Mouse (Mus musculus): Measurements from ENCODE around the gene Muc2. TPM values are rescaled to one million over a fixed set of nuclear protein-coding genes. Genes with fewer than 3 reads are reported as not detected.
A peak's percentile ranks its signal among the peaks of the same experiment; 100 is the strongest.
"Not testable (repeated sequence)": the region's sequence is repeated elsewhere in the genome, so short reads cannot be mapped to it uniquely, and the experiment has no call there.

Gene Muc2
- total and polyA plus RNA-seq, 3 experiments: not detected

GRCm38 (mm10) chr7:141666190-141666589 is 23.9 kb upstream of the Muc2 start:
- H3K9ac ChIP-seq (ENCODE audit: insufficient read depth, low read depth): no peak overlapping the region
- no peaks in the 10 kb centered on the region for H3K36me3 ChIP-seq (replicated peaks in 1 of 2; ENCODE audit: control insufficient read depth in 1 of 2, insufficient read depth in 1 of 2, low read length in 1 of 2)
- H3K4me3 ChIP-seq (replicated peaks in 1 of 3; ENCODE audit: low read depth in 2 of 3, low read length in 2 of 3, poor library complexity in 1 of 3): no peak overlapping the region
- dilution Hi-C loops (cut with MboI; ENCODE audit: extremely low pct_ligation_motif_present, extremely low pct_unique_long_range_greater_than_20kb, low sequenced_read_pairs): no loop called here
- peaks cover 54% of the 10 kb centered on the region for H3K27me3 ChIP-seq (replicated peaks)
- DNase-seq (ENCODE audit: extremely low read depth): peak; percentile 40
- H3K9me3 ChIP-seq (replicated peaks; ENCODE audit: low read length): no peaks in the 10 kb centered on the region
- in situ Hi-C loops (cut with MboI; ENCODE audit: low pct_ligation_motif_present, low pct_unique_long_range_greater_than_20kb, low sequenced_read_pairs): no loop called here
- H3K79me2 ChIP-seq (replicated peaks; ENCODE audit: control insufficient read depth, extremely low read depth, insufficient read depth, poor library complexity, severe bottlenecking): no peaks in the 10 kb centered on the region
- 0 out of 2 replicates have a peak overlapping the region, but pooled peaks have one; percentile 32 for H3K4me2 ChIP-seq (ENCODE audit: insufficient read depth, low read depth, poor library complexity, severe bottlenecking)
- H3K4me1 ChIP-seq (ENCODE audit: control insufficient read depth in 1 of 2, insufficient read depth in 2 of 2): no peaks in the 10 kb centered on the region
- no peak overlapping the region for H3K27ac ChIP-seq (ENCODE audit: insufficient read depth, low read depth)
- TF ChIP-seq SMC3 (IDR thresholded peaks at IDR 0.05; ENCODE audit: low read depth, low read length) (peak; percentile 70), MAFK (IDR thresholded peaks at IDR 0.05; ENCODE audit: insufficient replicate concordance, low read length) (no peak), MYC (IDR thresholded peaks at IDR 0.05; ENCODE audit: low read depth, low read length) (peak; percentile 79; the same call in 1 of the 2 replicates), NELFE (IDR thresholded peaks at IDR 0.05; ENCODE audit: low read depth, low read length) (no peak), RAD21 (IDR thresholded peaks at IDR 0.05; ENCODE audit: low read depth, low read length) (peak; percentile 74), ZC3H11A (IDR thresholded peaks at IDR 0.05; ENCODE audit: low read depth, low read length) (no peak), CTCF (conservative IDR thresholded peaks at IDR 0.05 in 1 of 2, IDR thresholded peaks at IDR 0.05 in 1 of 2; ENCODE audit: low read depth in 2 of 2, low read length in 2 of 2) (peak; percentile 31 to 74; a peak in 2 of 4 replicates), IRF4 (IDR thresholded peaks at IDR 0.05; ENCODE audit: low read depth, low read length) (no peak)

- H3K27ac ChIP-seq (ENCODE audit: insufficient read depth, low read depth); H3K4me1 ChIP-seq (ENCODE audit: control insufficient read depth in 1 of 2, insufficient read depth in 2 of 2); H3K9me3 ChIP-seq (replicated peaks; ENCODE audit: low read length); H3K4me3 ChIP-seq (replicated peaks in 1 of 3; ENCODE audit: low read depth in 2 of 3, low read length in 2 of 3, poor library complexity in 1 of 3); dilution Hi-C loops (cut with MboI; ENCODE audit: extremely low pct_ligation_motif_present, extremely low pct_unique_long_range_greater_than_20kb, low sequenced_read_pairs); DNase-seq (ENCODE audit: extremely low read depth); in situ Hi-C loops (cut with MboI; ENCODE audit: low pct_ligation_motif_present, low pct_unique_long_range_greater_than_20kb, low sequenced_read_pairs); H3K9ac ChIP-seq (ENCODE audit: insufficient read depth, low read depth); H3K79me2 ChIP-seq (replicated peaks; ENCODE audit: control insufficient read depth, extremely low read depth, insufficient read depth, poor library complexity, severe bottlenecking); H3K4me2 ChIP-seq (ENCODE audit: insufficient read depth, low read depth, poor library complexity, severe bottlenecking); H3K36me3 ChIP-seq (replicated peaks in 1 of 2; ENCODE audit: control insufficient read depth in 1 of 2, insufficient read depth in 1 of 2, low read length in 1 of 2): not testable (repeated sequence)
- H3K27me3 ChIP-seq (replicated peaks): peaks cover 53% of the 10 kb centered on the region
These were observed 21.0 kb upstream of the Muc2 start for GRCm38 (mm10) chr7:141669097-141669496.

- no peak overlapping the region for H3K27ac ChIP-seq (ENCODE audit: insufficient read depth, low read depth)
These were observed 19.1 kb upstream of the Muc2 start for GRCm38 (mm10) chr7:141670999-141671398.

More at GRCm38 (mm10) chr7:141670999-141671398, 19.1 kb upstream of the Muc2 start:
- TF ChIP-seq MYC (IDR thresholded peaks at IDR 0.05; ENCODE audit: low read depth, low read length): no peak
- TF ChIP-seq CTCF (conservative IDR thresholded peaks at IDR 0.05 in 1 of 2, IDR thresholded peaks at IDR 0.05 in 1 of 2; ENCODE audit: low read depth in 2 of 2, low read length in 2 of 2): peak in 1 of 2 experiments; percentile 78; a peak in 2 of 4 replicates
- peak; percentile 86 for TF ChIP-seq RAD21 (IDR thresholded peaks at IDR 0.05; ENCODE audit: low read depth, low read length)
- peak; percentile 70 for TF ChIP-seq SMC3 (IDR thresholded peaks at IDR 0.05; ENCODE audit: low read depth, low read length)
- TF ChIP-seq ZC3H11A (IDR thresholded peaks at IDR 0.05; ENCODE audit: low read depth, low read length): peak; percentile 14; the same call in 1 of the 2 replicates
- TF ChIP-seq MAX (IDR thresholded peaks at IDR 0.05; ENCODE audit: low read length): peak; percentile 24; the same call in 1 of the 2 replicates
- dilution Hi-C loops (cut with MboI; ENCODE audit: extremely low pct_ligation_motif_present, extremely low pct_unique_long_range_greater_than_20kb, low sequenced_read_pairs) (no loop called here), in situ Hi-C loops (cut with MboI; ENCODE audit: low pct_ligation_motif_present, low pct_unique_long_range_greater_than_20kb, low sequenced_read_pairs) (no loop called here)
- DNase-seq (ENCODE audit: extremely low read depth): peak; percentile 47
- no peak overlapping the region for H3K9ac ChIP-seq (ENCODE audit: insufficient read depth, low read depth)
- no peak overlapping the region for H3K4me3 ChIP-seq (replicated peaks in 1 of 3; ENCODE audit: low read depth in 2 of 3, low read length in 2 of 3, poor library complexity in 1 of 3)
- peaks cover 5% of the 10 kb centered on the region for H3K9me3 ChIP-seq (replicated peaks; ENCODE audit: low read length)
- no peaks in the 10 kb centered on the region for H3K36me3 ChIP-seq (replicated peaks in 1 of 2; ENCODE audit: control insufficient read depth in 1 of 2, insufficient read depth in 1 of 2, low read length in 1 of 2)
- H3K79me2 ChIP-seq (replicated peaks; ENCODE audit: control insufficient read depth, extremely low read depth, insufficient read depth, poor library complexity, severe bottlenecking): no peaks in the 10 kb centered on the region
- no peaks in the 10 kb centered on the region for H3K4me1 ChIP-seq (ENCODE audit: control insufficient read depth in 1 of 2, insufficient read depth in 2 of 2)
- H3K4me2 ChIP-seq (ENCODE audit: insufficient read depth, low read depth, poor library complexity, severe bottlenecking): no peak overlapping the region
- H3K27me3 ChIP-seq (replicated peaks): peaks cover 65% of the 10 kb centered on the region
